Mouse (Mus musculus) hindbrain, embryonic 14.5 days (tissue): ENCODE measurements at regions not wholly inside any gene's neighbourhood (a gene's known extent, or its start where the extent isn't known, plus 50 kb on each side); places are given as distances from the start of the nearest gene placed in this dataset.
A peak's percentile ranks its signal among the peaks of the same experiment; 100 is the strongest.

Experiments
- ATAC-seq: fragments of 200-750 bp; cut with Nextera tagmentation; 2 replicates; pipeline ENCODE4 v1.8.0; 2017; ENCODE audit warnings: moderate number of reproducible peaks, mild to moderate bottlenecking, moderate TSS enrichment, moderate library complexity; ENCODE audit not compliant: low FRiP score
- DNase-seq: peaks from one replicate; pipeline ENCODE4 v3.0.0-alpha.2; 2015; ENCODE audit warnings: low spot score
- H3K27ac ChIP-seq: fragments of 300-500 bp; sonication (generic); 2 replicates; pipeline ENCODE4 v1.5.1; 2014; ENCODE audit warnings: mild to moderate bottlenecking, moderate library complexity
- H3K27me3 ChIP-seq: fragments of 300-500 bp; sonication (generic); 2 replicates; pipeline ENCODE4 v1.6.1; 2014; ENCODE audit warnings: mild to moderate bottlenecking, low read length, mixed read lengths; ENCODE audit not compliant: control insufficient read depth, insufficient read depth
- H3K36me3 ChIP-seq: fragments of 300-500 bp; sonication (generic); replicated peaks from 2 replicates; pipeline ENCODE4 v1.6.1; 2014; ENCODE audit not compliant: control insufficient read depth, insufficient read depth
- H3K4me1 ChIP-seq: fragments of 300-500 bp; sonication (generic); replicated peaks from 2 replicates; pipeline ENCODE4 v1.6.1; 2014; ENCODE audit warnings: antibody characterized with exemption, low read length, mixed read lengths; ENCODE audit not compliant: control insufficient read depth, insufficient read depth
- H3K4me2 ChIP-seq: fragments of 300-500 bp; sonication (generic); replicated peaks from 2 replicates; pipeline ENCODE4 v1.6.1; 2014; ENCODE audit warnings: mild to moderate bottlenecking, moderate library complexity
- H3K4me3 ChIP-seq: fragments of 300-500 bp; sonication (generic); replicated peaks from 2 replicates; pipeline ENCODE4 v1.5.1; 2014; ENCODE audit warnings: mild to moderate bottlenecking, low read length
- H3K9ac ChIP-seq: fragments of 300-500 bp; sonication (generic); 2 replicates; pipeline ENCODE4 v1.6.1; 2014
- H3K9me3 ChIP-seq: fragments of 300-500 bp; sonication (generic); 2 replicates; pipeline ENCODE4 v1.6.1; 2016; ENCODE audit warnings: low read length; ENCODE audit not compliant: control insufficient read depth
- WGBS: fragments of 180-500 bp; shearing (Covaris S2); extraction: QIAGEN DNeasy Blood & Tissue Kit; methylation state at CpG from one replicate; pipeline ENCODE4 v1.1.7; 2014; 5-methylcytosine and 5-hydroxymethylcytosine counted together

DNA sequence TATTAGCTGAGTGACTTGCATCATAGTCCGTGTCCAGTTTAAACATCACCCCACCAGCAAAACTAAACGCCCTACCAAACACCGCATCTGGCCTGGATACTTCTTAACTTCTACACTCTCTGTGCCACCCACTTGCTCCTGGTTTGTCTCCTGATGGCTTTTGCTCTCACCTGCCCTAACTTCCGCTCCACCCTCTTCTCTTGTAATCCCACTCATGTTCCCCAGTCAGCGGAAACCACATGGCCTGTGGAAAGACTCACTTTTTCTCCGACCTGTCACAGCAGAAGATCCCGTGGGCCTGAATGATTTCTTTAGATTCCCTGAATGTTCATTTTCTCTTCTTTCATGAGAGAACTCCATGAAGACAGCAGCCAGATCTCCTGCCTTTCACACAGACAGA, 86.1 kb upstream of the Lgalsl start:
- WGBS: 93% methylated on average over 7 of the region's 7 CpGs
- DNase-seq: no peak

DNA sequence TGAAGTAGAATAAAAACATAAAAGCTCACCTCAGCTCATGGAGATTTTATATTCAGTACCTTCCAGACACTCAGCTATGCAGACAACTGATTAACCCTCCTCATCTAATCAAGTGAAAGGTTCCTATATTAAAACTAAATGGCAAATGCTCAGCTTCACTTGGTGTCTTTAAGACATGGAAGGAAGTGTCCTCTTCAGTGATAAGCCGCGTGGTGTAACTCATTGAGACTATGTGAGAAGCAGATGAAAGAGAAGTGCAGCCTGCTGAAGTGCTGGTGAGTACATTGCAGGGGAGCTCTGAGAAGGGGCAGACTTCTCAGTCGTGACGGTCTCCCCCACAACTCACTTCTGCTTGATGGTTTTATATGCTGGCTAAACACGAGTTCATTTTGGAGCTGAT, 86.6 kb upstream of the Lgalsl start:
- no peaks in the 10 kb centered on the region for H3K9me3 ChIP-seq
- no peak overlapping the region for H3K4me3 ChIP-seq
- no peak overlapping the region for H3K27ac ChIP-seq
- WGBS: 79% methylated on average over 5 of the region's 5 CpGs
- H3K4me1 ChIP-seq: peaks cover 22% of the 10 kb centered on the region; the same call in 1 of the 2 replicates
- no peak overlapping the region for H3K9ac ChIP-seq
- ATAC-seq (no peak), DNase-seq (no peak)
- H3K27me3 ChIP-seq: no peaks in the 10 kb centered on the region
- no peak overlapping the region for H3K4me2 ChIP-seq
- H3K36me3 ChIP-seq: no peaks in the 10 kb centered on the region

More for the DNA sequence above, 86.1 kb upstream of the Lgalsl start:
- no peak for ATAC-seq
- Histone ChIP-seq H3K4me2 (no peak overlapping the region), H3K27me3 (no peaks in the 10 kb centered on the region), H3K27ac (no peak overlapping the region), H3K9me3 (no peaks in the 10 kb centered on the region), H3K4me1 (peaks cover 19% of the 10 kb centered on the region; the same call in 1 of the 2 replicates), H3K4me3 (no peak overlapping the region), H3K36me3 (no peaks in the 10 kb centered on the region), H3K9ac (no peak overlapping the region)

DNA sequence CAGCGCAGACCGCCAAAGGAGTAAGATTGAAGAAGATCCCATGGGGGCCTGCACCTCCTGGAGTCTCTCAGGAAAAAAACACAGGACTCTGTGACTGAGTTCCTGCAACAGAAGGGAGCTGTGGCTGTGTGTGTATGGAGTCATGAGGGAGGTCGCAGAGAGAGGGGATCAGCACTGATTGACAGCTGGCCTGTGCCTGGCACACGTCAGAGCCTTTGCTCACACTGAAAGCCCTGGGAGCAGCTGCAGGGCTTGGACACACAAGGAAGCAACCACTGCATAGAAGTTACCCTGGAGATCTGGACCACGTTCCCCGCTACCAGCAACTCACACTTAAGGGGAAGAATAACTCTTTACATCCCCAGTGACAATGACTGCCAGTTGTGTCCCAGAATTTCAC, 92.3 kb upstream of the Lgalsl start:
- Histone ChIP-seq H3K27me3 (no peaks in the 10 kb centered on the region), H3K9ac (no peak overlapping the region), H3K4me3 (no peak overlapping the region), H3K9me3 (no peaks in the 10 kb centered on the region), H3K27ac (no peak overlapping the region), H3K4me2 (no peak overlapping the region), H3K4me1 (peaks cover 13% of the 10 kb centered on the region; the same call in 1 of the 2 replicates), H3K36me3 (no peaks in the 10 kb centered on the region)
- WGBS: 30% methylated on average over 6 of the region's 6 CpGs
- ATAC-seq: peak; percentile 65; the same call in 1 of the 2 replicates
- no peak for DNase-seq

DNA sequence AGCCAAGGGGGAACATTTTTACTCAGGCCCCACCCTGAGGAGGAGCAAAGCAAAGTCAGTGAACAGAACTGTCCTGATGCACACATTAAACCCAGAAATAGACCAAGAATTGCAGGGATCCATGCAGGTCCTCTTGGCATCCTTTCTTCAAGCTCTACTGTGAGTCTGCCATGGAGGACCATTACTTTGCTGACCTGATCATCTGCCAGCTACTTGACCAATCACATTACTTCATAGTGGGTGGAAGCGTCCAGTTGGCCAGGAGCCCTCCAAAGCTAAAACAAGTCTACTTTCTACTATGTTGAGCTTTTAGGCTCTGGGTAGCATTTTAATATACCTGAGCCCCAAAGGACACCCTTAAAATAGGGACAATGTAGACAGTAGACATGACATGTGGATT, 98.6 kb upstream of the Lgalsl start:
- H3K4me3 ChIP-seq: no peak overlapping the region
- no peaks in the 10 kb centered on the region for H3K4me1 ChIP-seq
- H3K9me3 ChIP-seq: no peaks in the 10 kb centered on the region
- no peak for ATAC-seq
- no peak overlapping the region for H3K27ac ChIP-seq
- no peak overlapping the region for H3K9ac ChIP-seq
- no peaks in the 10 kb centered on the region for H3K27me3 ChIP-seq
- DNase-seq: no peak
- no peak overlapping the region for H3K4me2 ChIP-seq
- 100% methylated on average over 1 of the region's 1 CpGs for WGBS
- no peaks in the 10 kb centered on the region for H3K36me3 ChIP-seq

DNA sequence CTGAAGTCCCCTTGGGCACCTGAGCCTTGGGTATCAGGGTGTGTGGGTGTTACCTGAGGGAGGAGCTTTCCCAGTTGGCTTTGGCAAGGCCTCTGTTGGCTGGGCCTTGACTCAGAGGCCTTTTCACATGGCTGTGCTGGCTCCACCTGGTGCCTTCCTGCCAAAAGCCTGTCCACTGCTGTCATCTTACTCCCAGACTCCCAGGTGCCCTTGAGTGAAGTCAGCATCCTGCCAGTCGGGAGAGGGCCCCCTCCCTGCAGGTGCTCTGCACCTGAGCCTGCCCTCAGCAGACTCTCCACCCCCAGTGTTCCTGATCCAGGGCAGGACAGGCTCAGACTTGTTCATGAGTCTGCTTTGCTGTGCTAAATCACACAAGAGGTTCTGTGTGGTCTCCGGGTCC, 99.2 kb upstream of the Lgalsl start:
- 68% methylated on average over 2 of the region's 2 CpGs for WGBS
- H3K9me3 ChIP-seq: no peaks in the 10 kb centered on the region
- H3K27ac ChIP-seq: no peak overlapping the region
- H3K36me3 ChIP-seq: no peaks in the 10 kb centered on the region
- no peak overlapping the region for H3K4me2 ChIP-seq
- no peak overlapping the region for H3K9ac ChIP-seq
- H3K4me1 ChIP-seq: no peaks in the 10 kb centered on the region
- H3K27me3 ChIP-seq: no peaks in the 10 kb centered on the region
- DNase-seq (no peak), ATAC-seq (no peak)
- no peak overlapping the region for H3K4me3 ChIP-seq

DNA sequence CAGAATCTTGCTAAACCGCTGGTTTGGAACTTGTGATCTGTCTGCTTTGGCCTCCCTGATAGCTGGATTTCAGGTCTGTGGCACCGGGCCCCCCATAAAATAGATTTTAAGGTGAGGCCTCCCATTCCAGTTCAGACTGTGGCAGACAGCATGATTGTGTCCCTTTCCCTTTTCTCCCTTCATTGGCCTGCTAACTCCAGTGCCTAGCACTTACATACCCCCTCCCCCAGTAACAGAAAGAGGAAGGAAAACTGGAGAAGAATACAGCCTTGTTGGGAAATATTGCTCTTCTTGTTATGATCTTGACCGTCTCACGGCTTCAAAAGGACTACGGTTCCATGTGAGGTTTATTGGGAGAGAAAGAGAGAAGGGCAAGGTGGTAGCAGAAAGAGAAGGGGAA, 99.7 kb upstream of the Lgalsl start:
- ATAC-seq (no peak), DNase-seq (no peak)
- no peak overlapping the region for H3K27ac ChIP-seq
- no peaks in the 10 kb centered on the region for H3K27me3 ChIP-seq
- no peak overlapping the region for H3K9ac ChIP-seq
- H3K4me3 ChIP-seq: no peak overlapping the region
- 94% methylated on average over 5 of the region's 5 CpGs for WGBS
- no peaks in the 10 kb centered on the region for H3K4me1 ChIP-seq
- H3K36me3 ChIP-seq: no peaks in the 10 kb centered on the region
- no peak overlapping the region for H3K4me2 ChIP-seq
- H3K9me3 ChIP-seq: no peaks in the 10 kb centered on the region

DNA sequence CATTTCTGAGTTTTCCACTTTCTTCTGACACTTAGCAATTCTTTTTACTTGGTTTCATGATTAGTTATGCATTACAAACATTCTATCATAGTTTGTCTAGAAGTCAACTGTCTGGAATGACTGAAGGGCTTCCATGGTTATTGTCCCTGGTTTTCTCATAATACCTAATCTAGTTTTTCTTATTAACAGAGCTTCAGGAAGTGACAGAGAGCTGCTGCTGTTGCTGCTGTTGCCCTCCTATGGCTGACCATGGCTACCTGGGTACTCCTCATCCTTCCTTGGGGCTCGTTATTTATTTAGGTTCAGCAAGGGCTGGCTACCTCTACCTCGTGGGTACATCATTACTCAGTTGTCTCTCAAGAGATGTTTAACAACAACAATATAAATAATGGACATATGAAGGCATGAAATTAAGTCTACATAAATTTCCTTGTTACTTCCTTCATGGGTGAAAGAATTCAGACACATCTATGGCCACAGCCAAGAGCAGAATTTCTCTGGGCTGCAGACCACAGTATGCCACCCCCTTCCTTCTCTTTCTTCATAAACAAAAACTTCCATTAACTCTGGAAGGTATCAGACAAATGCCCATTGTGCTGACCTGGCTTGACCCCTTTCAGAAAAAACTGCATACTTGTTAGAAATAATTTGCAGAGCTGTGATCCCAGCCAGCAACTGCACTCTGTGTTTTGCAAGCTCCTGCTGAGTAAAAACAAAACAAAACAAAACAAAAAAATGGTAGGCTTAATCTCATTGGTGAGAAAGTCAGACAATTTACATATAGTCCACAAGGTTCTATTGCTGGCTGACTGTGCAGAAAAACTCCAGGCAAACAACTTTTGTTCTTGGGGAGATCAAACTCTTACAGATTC, 103.6 kb upstream of the Lgalsl start:
- DNase-seq: no peak
- Histone ChIP-seq H3K27me3 (no peaks in the 10 kb centered on the region), H3K36me3 (no peaks in the 10 kb centered on the region), H3K4me2 (no peak overlapping the region), H3K9me3 (no peaks in the 10 kb centered on the region), H3K4me3 (no peak overlapping the region), H3K27ac (no peak overlapping the region), H3K9ac (no peak overlapping the region), H3K4me1 (no peaks in the 10 kb centered on the region)
- ATAC-seq: no peak
- 50% methylated on average over 2 of the region's 2 CpGs for WGBS

DNA sequence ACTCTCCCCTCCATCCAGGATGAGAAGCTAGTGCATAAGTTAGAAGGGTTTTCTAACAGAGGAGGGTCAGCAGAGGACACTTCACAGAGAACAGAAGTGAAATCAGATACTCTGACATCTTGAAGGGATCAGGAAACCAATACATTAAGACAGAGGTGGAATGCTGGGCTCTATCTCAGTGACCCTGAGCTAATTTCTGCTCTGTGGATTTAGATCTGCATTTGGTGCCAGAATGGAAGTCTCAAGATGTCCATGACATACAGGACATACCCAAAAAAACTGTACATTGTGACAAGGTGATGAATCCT, 104.2 kb upstream of the Lgalsl start:
- DNase-seq (no peak), ATAC-seq (no peak)
- Histone ChIP-seq H3K36me3 (no peaks in the 10 kb centered on the region), H3K4me3 (no peak overlapping the region), H3K4me2 (no peak overlapping the region), H3K4me1 (no peaks in the 10 kb centered on the region), H3K9ac (no peak overlapping the region), H3K27me3 (no peaks in the 10 kb centered on the region), H3K9me3 (no peaks in the 10 kb centered on the region), H3K27ac (no peak overlapping the region)

DNA sequence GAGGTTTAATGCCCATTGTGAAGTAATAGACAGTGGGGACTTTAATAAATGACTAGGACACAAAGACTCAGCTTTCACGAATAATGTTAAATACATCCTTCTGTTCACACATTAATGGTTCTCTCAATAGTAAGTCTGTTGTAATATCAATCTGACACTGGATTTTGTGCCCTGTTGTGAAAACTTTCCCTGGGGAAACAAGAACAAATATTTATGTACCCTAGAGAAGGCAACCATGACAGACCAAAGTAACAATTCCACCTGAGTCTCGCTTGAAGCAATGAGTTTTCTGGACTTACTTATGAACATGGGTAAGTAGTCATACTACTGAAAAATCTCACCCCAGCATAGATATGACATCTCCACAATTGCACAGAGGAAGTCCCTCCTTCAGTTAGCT, 105.1 kb upstream of the Lgalsl start:
- no peak for DNase-seq
- Histone ChIP-seq H3K36me3 (no peaks in the 10 kb centered on the region), H3K4me2 (no peak overlapping the region), H3K9me3 (no peaks in the 10 kb centered on the region), H3K9ac (no peak overlapping the region), H3K27ac (no peak overlapping the region), H3K27me3 (no peaks in the 10 kb centered on the region), H3K4me3 (no peak overlapping the region), H3K4me1 (no peaks in the 10 kb centered on the region)
- no peak for ATAC-seq
- 90% methylated on average over 2 of the region's 2 CpGs for WGBS

DNA sequence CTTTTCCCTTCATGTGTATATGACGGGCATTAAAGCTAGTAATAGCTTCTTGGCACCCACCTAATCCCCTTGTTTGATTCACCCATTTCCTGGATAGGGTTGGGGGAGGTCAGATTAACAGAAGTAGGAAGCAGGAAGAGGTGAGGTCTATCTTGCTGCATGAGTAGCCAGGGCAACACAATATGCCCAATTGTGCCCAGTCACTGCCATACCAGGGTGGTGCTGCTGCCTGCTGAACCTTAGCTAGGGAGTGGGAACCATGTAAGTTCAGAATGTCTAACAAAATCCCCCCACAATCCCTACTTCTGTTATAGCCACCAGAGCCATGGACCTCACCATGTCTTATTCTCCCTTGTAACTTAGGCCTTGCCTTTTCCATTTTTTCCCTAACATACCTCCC, 106.1 kb upstream of the Lgalsl start:
- no peaks in the 10 kb centered on the region for H3K4me1 ChIP-seq
- no peaks in the 10 kb centered on the region for H3K36me3 ChIP-seq
- DNase-seq (no peak), ATAC-seq (no peak)
- no peak overlapping the region for H3K27ac ChIP-seq
- H3K4me2 ChIP-seq: no peak overlapping the region
- no peaks in the 10 kb centered on the region for H3K27me3 ChIP-seq
- H3K4me3 ChIP-seq: no peak overlapping the region
- no peak overlapping the region for H3K9ac ChIP-seq
- no peaks in the 10 kb centered on the region for H3K9me3 ChIP-seq
- WGBS: 93% methylated on average over 1 of the region's 1 CpGs
